Mouse (Mus musculus) embryonic fibroblast, embryonic 13.5 days (primary cell): ENCODE results near the gene Zbtb22. TPM values are rescaled to one million over a fixed set of nuclear protein-coding genes. Genes with fewer than 3 reads are reported as not detected.

Source experiments
- H3K27ac ChIP-seq: 2 replicates; pipeline ENCODE4 v1.5.1; 2012; ENCODE audit warnings: low read length, control low read depth, inconsistent platforms; ENCODE audit not compliant: insufficient read depth
- H3K4me1 ChIP-seq: 2 replicates; pipeline ENCODE4 v1.6.1; 2011; ENCODE audit warnings: low read length; ENCODE audit not compliant: control insufficient read depth, insufficient read depth
- H3K4me3 ChIP-seq: 2 replicates; pipeline ENCODE4 v1.5.1; 2011; ENCODE audit warnings: mild to moderate bottlenecking, control low read depth, low read length; ENCODE audit not compliant: insufficient read depth
- CTCF ChIP-seq: IDR thresholded peaks from 2 replicates; pipeline ENCODE4 v1.5.1; 2011; ENCODE audit warnings: mild to moderate bottlenecking, control low read depth, low read length, moderate library complexity, borderline replicate concordance; ENCODE audit not compliant: insufficient read depth
- POLR2A ChIP-seq: IDR thresholded peaks from 2 replicates; pipeline ENCODE4 v1.6.1; 2011; ENCODE audit warnings: low read depth, mild to moderate bottlenecking, control low read depth, low read length, moderate library complexity
- polyA plus RNA-seq: library from polyadenylated mRNA; stranded (reverse); fragments of >200 nt; gene quantifications from 2 replicates; pipeline ENCODE4 v1.2.4, GENCODE M21; 2011; ENCODE audit warnings: low read depth; ENCODE audit not compliant: missing spikeins, insufficient read length

Gene Zbtb22
- polyA plus RNA-seq, 1 experiment: 22.2 TPM

- TF ChIP-seq POLR2A (no peak), CTCF (peak; percentile 28; the same call in 1 of the 2 replicates)
- H3K27ac ChIP-seq: no peak overlapping the region
- no peak overlapping the region for H3K4me3 ChIP-seq
- H3K4me1 ChIP-seq: no peaks in the 10 kb centered on the region
These were observed 9.0 kb downstream of the Zbtb22 start for GRCm38 (mm10) chr17:33924577-33925283.

GRCm38 (mm10) chr17:33925406-33926116, 9.9 kb downstream of the Zbtb22 start:
- no peaks in the 10 kb centered on the region for H3K4me1 ChIP-seq
- H3K27ac ChIP-seq: no peak overlapping the region
- TF ChIP-seq POLR2A: no peak
- no peak for TF ChIP-seq CTCF
- H3K4me3 ChIP-seq: no peak overlapping the region

- TF ChIP-seq POLR2A (no peak), CTCF (peak; percentile 5; the same call in 1 of the 2 replicates)
- no peak overlapping the region for H3K27ac ChIP-seq
These were observed 10.7 kb downstream of the Zbtb22 start for GRCm38 (mm10) chr17:33926207-33926932.

GRCm38 (mm10) chr17:33928251-33928947, 12.7 kb downstream of the Zbtb22 start:
- no peak overlapping the region for H3K27ac ChIP-seq
- TF ChIP-seq CTCF (no peak), POLR2A (no peak)
- peak overlapping the region; percentile 77 for H3K4me3 ChIP-seq
- H3K4me1 ChIP-seq: no peaks in the 10 kb centered on the region

More at GRCm38 (mm10) chr17:33926207-33926932, 10.7 kb downstream of the Zbtb22 start:
- Histone ChIP-seq H3K4me3 (no peak overlapping the region), H3K4me1 (no peaks in the 10 kb centered on the region)

GRCm38 (mm10) chr17:33929371-33930279, 13.9 kb downstream of the Zbtb22 start, which contains the start of gene Rgl2:
Gene Rgl2 (plus strand): TSS chr17:33929543.
- TF ChIP-seq POLR2A (peak; percentile 50), CTCF (peak; percentile 8; the same call in 1 of the 2 replicates)
- no peaks in the 10 kb centered on the region for H3K4me1 ChIP-seq
- H3K4me3 ChIP-seq: peak within 1 kb of the TSS; percentile 77
- peak within 1 kb of the TSS; percentile 69 for H3K27ac ChIP-seq

GRCm38 (mm10) chr17:33930280-33931158, 14.8 kb downstream of the Zbtb22 start:
- Histone ChIP-seq H3K4me1 (no peaks in the 10 kb centered on the region), H3K4me3 (peak overlapping the region; percentile 77)
- TF ChIP-seq POLR2A (0 out of 2 replicates have a peak, but pooled peaks have one; percentile 5), CTCF (no peak)

GRCm38 (mm10) chr17:33931159-33931866, 15.6 kb downstream of the Zbtb22 start:
- no peak overlapping the region for H3K27ac ChIP-seq
- H3K4me1 ChIP-seq: no peaks in the 10 kb centered on the region
- TF ChIP-seq POLR2A (no peak), CTCF (no peak)
- H3K4me3 ChIP-seq: peak overlapping the region; percentile 77

More at GRCm38 (mm10) chr17:33930280-33931158, 14.8 kb downstream of the Zbtb22 start:
- 0 out of 2 replicates have a peak overlapping the region, but pooled peaks have one; percentile 36 for H3K27ac ChIP-seq
